Mouse (Mus musculus): Measurements from ENCODE around the gene Tmem179b.

The Tmem179b gene

GRCm38 (mm10) chr19:8774951-8775421 is 719 bp upstream of the Tmem179b start:
- no peak for DNase-seq

- no peak for DNase-seq
Measured at GRCm38 (mm10) chr19:8773409-8773808, 858 bp downstream of the Tmem179b start.

- DNase-seq = no peak
Measured at GRCm38 (mm10) chr19:8772996-8773395, 1.3 kb downstream of the Tmem179b start.

- DNase-seq = peak; percentile 87
Measured at GRCm38 (mm10) chr19:8770567-8771270, 3.5 kb downstream of the Tmem179b start, which contains the start of gene Tmem223. Tmem223 (plus strand) TSS chr19:8770996.

GRCm38 (mm10) chr19:8765562-8765961 is 8.7 kb downstream of the Tmem179b start:
- no peak for DNase-seq

- DNase-seq = no peak
Measured at GRCm38 (mm10) chr19:8763276-8763675, 11.0 kb downstream of the Tmem179b start.

- DNase-seq = no peak
Measured at GRCm38 (mm10) chr19:8760757-8761156, 13.5 kb downstream of the Tmem179b start.

- no peak for DNase-seq
Measured at GRCm38 (mm10) chr19:8758899-8759298, 15.4 kb downstream of the Tmem179b start.

- no peak for DNase-seq
Measured at GRCm38 (mm10) chr19:8757471-8757998, 16.7 kb downstream of the Tmem179b start.

- peak; percentile 99 for DNase-seq
Measured at GRCm38 (mm10) chr19:8756635-8757387, 17.5 kb downstream of the Tmem179b start, which contains the start of gene Nxf1. Nxf1 (plus strand) TSS chr19:8757073.

- DNase-seq = no peak
Measured at GRCm38 (mm10) chr19:8755652-8756051, 18.6 kb downstream of the Tmem179b start.

GRCm38 (mm10) chr19:8747368-8747767 is 26.9 kb downstream of the Tmem179b start:
- peak; percentile 26 for DNase-seq

- DNase-seq = no peak
Measured at GRCm38 (mm10) chr19:8745382-8745781, 28.9 kb downstream of the Tmem179b start.

GRCm38 (mm10) chr19:8742176-8742575 is 32.1 kb downstream of the Tmem179b start:
- DNase-seq = no peak

GRCm38 (mm10) chr19:8741243-8741869 is 32.9 kb downstream of the Tmem179b start, which contains the start of gene Stx5a:
Stx5a (plus strand) TSS chr19:8741413.
- peak; percentile 98 for DNase-seq

- no peak for DNase-seq
Measured at GRCm38 (mm10) chr19:8740603-8741002, 33.7 kb downstream of the Tmem179b start, which contains the start of gene 1700092M07Rik. 1700092M07Rik (plus strand) TSS chr19:8740718.

GRCm38 (mm10) chr19:8739646-8740045 is 34.6 kb downstream of the Tmem179b start:
- no peak for DNase-seq

- DNase-seq = no peak
Measured at GRCm38 (mm10) chr19:8738911-8739310, 35.4 kb downstream of the Tmem179b start.

- peak; percentile 29 for DNase-seq
Measured at GRCm38 (mm10) chr19:8736160-8736467, 38.2 kb downstream of the Tmem179b start.

GRCm38 (mm10) chr19:8735389-8736159 is 38.7 kb downstream of the Tmem179b start, which contains the start of gene Wdr74:
Wdr74 (plus strand) TSS chr19:8735827.
- DNase-seq = peak; percentile 94

- no peak for DNase-seq
Measured at GRCm38 (mm10) chr19:8734334-8734733, 39.9 kb downstream of the Tmem179b start.
